Mouse (Mus musculus): Measurements from ENCODE around the gene Akap6.

The Akap6 gene

GRCm38 (mm10) chr12:53040634-53041033, 341.5 kb downstream of the Akap6 start:
- DNase-seq (ENCODE audit: low spot score) = no peak

GRCm38 (mm10) chr12:53042739-53043138, 343.6 kb downstream of the Akap6 start:
- peak; percentile 31 for DNase-seq (ENCODE audit: low spot score)

- DNase-seq (ENCODE audit: low spot score) = no peak
Observed at GRCm38 (mm10) chr12:53057606-53058005, 358.4 kb downstream of the Akap6 start.

- no peak for DNase-seq (ENCODE audit: low spot score)
Observed at GRCm38 (mm10) chr12:53060903-53061302, 361.7 kb downstream of the Akap6 start.

- DNase-seq (ENCODE audit: low spot score) = no peak
Observed at GRCm38 (mm10) chr12:53061466-53062124, 362.4 kb downstream of the Akap6 start.

- no peak for DNase-seq (ENCODE audit: low spot score)
Observed at GRCm38 (mm10) chr12:53063003-53063402, 363.8 kb downstream of the Akap6 start.

GRCm38 (mm10) chr12:53064241-53064760, 365.1 kb downstream of the Akap6 start:
- DNase-seq (ENCODE audit: low spot score) = no peak

- no peak for DNase-seq (ENCODE audit: low spot score)
Observed at GRCm38 (mm10) chr12:53065031-53065785, 366.0 kb downstream of the Akap6 start.

GRCm38 (mm10) chr12:53066321-53066720, 367.1 kb downstream of the Akap6 start:
- no peak for DNase-seq (ENCODE audit: low spot score)

GRCm38 (mm10) chr12:53070907-53071306, 371.7 kb downstream of the Akap6 start:
- DNase-seq (ENCODE audit: low spot score) = no peak

- DNase-seq (ENCODE audit: low spot score) = no peak
Observed at GRCm38 (mm10) chr12:53076595-53077400, 377.6 kb downstream of the Akap6 start.

GRCm38 (mm10) chr12:53085789-53086188, 386.6 kb downstream of the Akap6 start:
- DNase-seq (ENCODE audit: low spot score) = no peak

GRCm38 (mm10) chr12:53112276-53112675, 413.1 kb downstream of the Akap6 start:
- no peak for DNase-seq (ENCODE audit: low spot score)

GRCm38 (mm10) chr12:53119352-53119751, 420.2 kb downstream of the Akap6 start:
- no peak for DNase-seq (ENCODE audit: low spot score)

- DNase-seq (ENCODE audit: low spot score) = no peak
Observed at GRCm38 (mm10) chr12:53124131-53124530, 424.9 kb downstream of the Akap6 start.

- no peak for DNase-seq (ENCODE audit: low spot score)
Observed at GRCm38 (mm10) chr12:53124696-53125095, 425.5 kb downstream of the Akap6 start.

GRCm38 (mm10) chr12:53125286-53125685, 426.1 kb downstream of the Akap6 start:
- DNase-seq (ENCODE audit: low spot score) = no peak

- no peak for DNase-seq (ENCODE audit: low spot score)
Observed at GRCm38 (mm10) chr12:53134196-53134595, 435.0 kb downstream of the Akap6 start.

- DNase-seq (ENCODE audit: low spot score) = no peak
Observed at GRCm38 (mm10) chr12:53137331-53137730, 438.1 kb downstream of the Akap6 start.

GRCm38 (mm10) chr12:53144122-53144695, 445.0 kb downstream of the Akap6 start:
- DNase-seq (ENCODE audit: low spot score) = no peak

- no peak for DNase-seq (ENCODE audit: low spot score)
Observed at GRCm38 (mm10) chr12:53144760-53145159, 445.6 kb downstream of the Akap6 start.

GRCm38 (mm10) chr12:53145516-53145915, 446.3 kb downstream of the Akap6 start:
- no peak for DNase-seq (ENCODE audit: low spot score)
